Comparison of ENCODE assay signal across 13 mouse cellular contexts in the genomic region with DNA sequence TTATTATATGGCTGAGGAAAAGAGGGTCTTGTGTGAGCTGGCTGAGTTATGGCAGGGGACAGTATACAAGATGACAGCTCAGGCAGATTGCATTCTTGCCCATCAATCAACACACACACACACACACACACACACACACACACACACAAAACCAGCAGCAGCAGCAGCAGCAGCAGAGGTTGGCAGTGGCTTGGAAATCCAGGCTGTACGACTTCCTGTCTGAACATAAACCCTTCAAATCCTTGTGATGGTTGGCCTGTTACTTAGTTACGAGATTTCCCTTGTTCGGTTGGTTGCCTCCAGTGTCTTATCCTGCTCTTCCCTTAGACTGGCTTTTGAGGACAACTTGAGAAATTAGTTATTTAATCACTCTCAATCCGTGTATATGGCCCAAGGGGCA.
DNase-seq lines count a peak whose midpoint lies in the region; ATAC-seq and TF ChIP-seq lines count a peak whose summit lies in the region.
"Had no signal": no experiment of that assay in that cellular context is flagged by ENCODE, and none has a peak within 500 bp of the region (broad histone marks: within the 10 kb centered on the region; RNA-seq: fewer than 3 reads in every experiment).

No protein-coding gene starts in this region.

- no peaks in the 10 kb centered on the region for H3K9me3 ChIP-seq in heart, embryonic 11.5 days (replicated peaks; ENCODE audit: control insufficient read depth, low read length)
- no peaks in the 10 kb centered on the region for H3K9me3 ChIP-seq in kidney, postnatal 0 days (replicated peaks; ENCODE audit: low read length)
- no peaks in the 10 kb centered on the region for H3K9me3 ChIP-seq in embryonic facial prominence, embryonic 13.5 days
- H3K9me3 ChIP-seq in limb, embryonic 12.5 days, result no peaks in the 10 kb centered on the region
- no peaks in the 10 kb centered on the region for H3K9me3 ChIP-seq in forebrain, embryonic 11.5 days (ENCODE audit: control insufficient read depth, low read length)
- H3K9me3 ChIP-seq: forebrain, embryonic 13.5 days; hindbrain, embryonic 15.5 days; neural tube, embryonic 12.5 days had no signal

- H3K36me3 ChIP-seq in heart, embryonic 11.5 days (ENCODE audit: control insufficient read depth, insufficient read depth, low read length), result no peaks in the 10 kb centered on the region
- no peaks in the 10 kb centered on the region for H3K36me3 ChIP-seq in kidney, postnatal 0 days (ENCODE audit: insufficient read depth, low read length)
- no peaks in the 10 kb centered on the region for H3K36me3 ChIP-seq in embryonic facial prominence, embryonic 13.5 days
- H3K36me3 ChIP-seq in limb, embryonic 12.5 days, result no peaks in the 10 kb centered on the region
- H3K36me3 ChIP-seq in forebrain, embryonic 11.5 days (ENCODE audit: control insufficient read depth, insufficient read depth, low read length), result no peaks in the 10 kb centered on the region
- H3K36me3 ChIP-seq: hindbrain, embryonic 15.5 days; neural tube, embryonic 12.5 days had no signal

- ATAC-seq in heart, embryonic 11.5 days (replicated peaks; ENCODE audit: insufficient number of reproducible peaks, low FRiP score, low TSS enrichment), result no peak
- ATAC-seq in kidney, postnatal 0 days (replicated peaks; ENCODE audit: low FRiP score, low read depth), result no peak
- ATAC-seq in embryonic facial prominence, embryonic 13.5 days (ENCODE audit: insufficient number of reproducible peaks, insufficient read depth, low FRiP score, low TSS enrichment, low read depth), result no peak
- no peak for ATAC-seq in limb, embryonic 12.5 days (ENCODE audit: insufficient number of reproducible peaks, insufficient read depth, low FRiP score, low TSS enrichment, low read depth)
- ATAC-seq in forebrain, embryonic 11.5 days (replicated peaks; ENCODE audit: low FRiP score), result no peak
- ATAC-seq: forebrain, embryonic 13.5 days had no signal

- no peak for TF ChIP-seq CTCF in kidney, postnatal 0 days (IDR thresholded peaks at IDR 0.05; ENCODE audit: low read depth)

- DNase-seq in heart, adult 8-10 months (ENCODE audit: low spot score), result no peak
- peak; percentile 91 for DNase-seq in kidney, postnatal 0 days (ENCODE audit: low spot score)
- DNase-seq in kidney, adult 18-20 months, result no peak
- no peak for DNase-seq in natural killer cell, adult 2 months (ENCODE audit: low spot score in 2 of 2)
- DNase-seq in forebrain, embryonic 11.5 days (ENCODE audit: low spot score), result no peak
- DNase-seq: cerebellum, postnatal 36 days; right cerebral cortex, postnatal 14 days had no signal

- peak overlapping the region; percentile 16; the same call in 1 of the 2 replicates for H3K9ac ChIP-seq in heart, embryonic 11.5 days (ENCODE audit: low read depth, low read length)
- H3K9ac ChIP-seq in kidney, postnatal 0 days (ENCODE audit: low read depth, low read length), result no peak overlapping the region
- H3K9ac ChIP-seq in embryonic facial prominence, embryonic 13.5 days, result no peak overlapping the region
- H3K9ac ChIP-seq in limb, embryonic 12.5 days (replicated peaks), result no peak overlapping the region
- H3K9ac ChIP-seq in forebrain, embryonic 11.5 days (ENCODE audit: low read length), result no peak overlapping the region
- H3K9ac ChIP-seq: forebrain, embryonic 13.5 days; hindbrain, embryonic 15.5 days; neural tube, embryonic 12.5 days had no signal

- peaks cover 31% of the 10 kb centered on the region for H3K4me1 ChIP-seq in heart, embryonic 11.5 days (ENCODE audit: control insufficient read depth, insufficient read depth, low read length)
- H3K4me1 ChIP-seq in kidney, postnatal 0 days (replicated peaks; ENCODE audit: insufficient read depth, low read length), result peaks cover 17% of the 10 kb centered on the region; the same call in 1 of the 2 replicates
- peaks cover 61% of the 10 kb centered on the region for H3K4me1 ChIP-seq in embryonic facial prominence, embryonic 13.5 days
- peaks cover 69% of the 10 kb centered on the region for H3K4me1 ChIP-seq in limb, embryonic 12.5 days (replicated peaks)
- peaks cover 6% of the 10 kb centered on the region; the same call in 1 of the 2 replicates for H3K4me1 ChIP-seq in forebrain, embryonic 11.5 days (replicated peaks; ENCODE audit: control insufficient read depth, insufficient read depth, low read length)

- 0 out of 2 replicates have a peak overlapping the region, but pooled peaks have one; percentile 12 for H3K27ac ChIP-seq in heart, embryonic 11.5 days (ENCODE audit: low read depth, low read length)
- 0 out of 2 replicates have a peak overlapping the region, but pooled peaks have one; percentile 42 for H3K27ac ChIP-seq in kidney, postnatal 0 days
- H3K27ac ChIP-seq in embryonic facial prominence, embryonic 13.5 days, result peak overlapping the region; percentile 75; the same call in 1 of the 2 replicates
- peak overlapping the region; percentile 53 for H3K27ac ChIP-seq in limb, embryonic 12.5 days
- no peak overlapping the region for H3K27ac ChIP-seq in forebrain, embryonic 11.5 days (ENCODE audit: low read depth, low read length)
- H3K27ac ChIP-seq: forebrain, embryonic 13.5 days; neural tube, embryonic 12.5 days had no signal

- H3K4me2 ChIP-seq in heart, embryonic 11.5 days, result no peak overlapping the region
- no peak overlapping the region for H3K4me2 ChIP-seq in kidney, postnatal 0 days (ENCODE audit: low read length)
- H3K4me2 ChIP-seq in embryonic facial prominence, embryonic 13.5 days, result peak overlapping the region; percentile 9; the same call in 1 of the 2 replicates
- H3K4me2 ChIP-seq in limb, embryonic 12.5 days, result no peak overlapping the region; the same call in 1 of the 2 replicates
- no peak overlapping the region for H3K4me2 ChIP-seq in forebrain, embryonic 11.5 days (ENCODE audit: low read depth, low read length, severe bottlenecking)
- H3K4me2 ChIP-seq: forebrain, embryonic 13.5 days; hindbrain, embryonic 15.5 days; neural tube, embryonic 12.5 days had no signal

- WGBS in heart, embryonic 11.5 days (ENCODE audit: insufficient replicate concordance), result 26% methylated on average over 4 of the region's 4 CpGs
- 16% methylated on average over 4 of the region's 4 CpGs for WGBS in kidney, postnatal 0 days
- 25% methylated on average over 4 of the region's 4 CpGs for WGBS in embryonic facial prominence, embryonic 13.5 days
- WGBS in limb, embryonic 12.5 days, result 16% methylated on average over 4 of the region's 4 CpGs
- WGBS in forebrain, embryonic 11.5 days, result 54% methylated on average over 4 of the region's 4 CpGs

- H3K4me3 ChIP-seq in heart, embryonic 11.5 days (ENCODE audit: low read depth, low read length), result no peak overlapping the region
- H3K4me3 ChIP-seq in kidney, postnatal 0 days (replicated peaks; ENCODE audit: low read depth, low read length), result no peak overlapping the region
- no peak overlapping the region for H3K4me3 ChIP-seq in embryonic facial prominence, embryonic 13.5 days
- no peak overlapping the region for H3K4me3 ChIP-seq in limb, embryonic 12.5 days (replicated peaks)
- no peak overlapping the region for H3K4me3 ChIP-seq in forebrain, embryonic 11.5 days (ENCODE audit: low read depth, low read length)
- H3K4me3 ChIP-seq: forebrain, embryonic 13.5 days; hindbrain, embryonic 15.5 days; neural tube, embryonic 12.5 days had no signal

- H3K27me3 ChIP-seq in heart, embryonic 11.5 days (ENCODE audit: control insufficient read depth, insufficient read depth, low read length), result 0 out of 2 replicates have a peak, but pooled peaks cover 2% of the 10 kb centered on the region
- no peaks in the 10 kb centered on the region for H3K27me3 ChIP-seq in kidney, postnatal 0 days (ENCODE audit: insufficient read depth, low read length)
- peaks cover 18% of the 10 kb centered on the region for H3K27me3 ChIP-seq in embryonic facial prominence, embryonic 13.5 days
- H3K27me3 ChIP-seq in limb, embryonic 12.5 days, result no peaks in the 10 kb centered on the region
- H3K27me3 ChIP-seq in forebrain, embryonic 11.5 days (ENCODE audit: control insufficient read depth, insufficient read depth, low read length), result no peaks in the 10 kb centered on the region
- H3K27me3 ChIP-seq: forebrain, embryonic 13.5 days; hindbrain, embryonic 15.5 days; neural tube, embryonic 12.5 days had no signal
